Mouse (Mus musculus) liver, adult 2 months (tissue): ENCODE results near the gene Wasl.

Experiments used
- CTCF ChIP-seq: fragments of 200-500 bp; IDR thresholded peaks from 2 replicates; pipeline ENCODE4 v1.5.1; 2011; ENCODE audit warnings: low read depth, low read length, control low read depth
- POLR2A ChIP-seq: fragments of 200-500 bp; IDR thresholded peaks from 2 replicates; pipeline ENCODE4 v1.6.1; 2011; ENCODE audit warnings: low read length, control low read depth; ENCODE audit not compliant: insufficient read depth; ENCODE audit errors: extremely low read depth

GRCm38 (mm10) chr6:24707499-24707898 lies 42.7 kb upstream of the Wasl start:
- TF ChIP-seq POLR2A: no peak
- no peak for TF ChIP-seq CTCF
